Mouse (Mus musculus) left cerebral cortex, postnatal 10 days (tissue): Measurements from ENCODE around the gene Abcd4. TPM values are rescaled to one million over a fixed set of nuclear protein-coding genes. Genes with fewer than 3 reads are reported as not detected.

Experiments
- DNase-seq, 2 experiments: peaks; one replicate each; pipeline ENCODE4 v3.0.0; 2021 to 2022; ENCODE audit warnings: low spot score in 2 of 2, mixed read lengths in 1 of 2; ENCODE audit errors: extremely low spot score in 1 of 2
- intact Hi-C: fragments of 180-260 bp; cut with DNase I; formaldehyde crosslinking; loops from one replicate; pipeline ENCODE4 v1.15.1; 2025
- total RNA-seq, 2 experiments: library from RNA; stranded (reverse); gene quantifications; 2 replicates each; pipeline ENCODE4 v1.2.3; 2021

The Abcd4 gene
- total RNA-seq = 10 to 100 TPM; 10.6 to 10.8 TPM

DNA sequence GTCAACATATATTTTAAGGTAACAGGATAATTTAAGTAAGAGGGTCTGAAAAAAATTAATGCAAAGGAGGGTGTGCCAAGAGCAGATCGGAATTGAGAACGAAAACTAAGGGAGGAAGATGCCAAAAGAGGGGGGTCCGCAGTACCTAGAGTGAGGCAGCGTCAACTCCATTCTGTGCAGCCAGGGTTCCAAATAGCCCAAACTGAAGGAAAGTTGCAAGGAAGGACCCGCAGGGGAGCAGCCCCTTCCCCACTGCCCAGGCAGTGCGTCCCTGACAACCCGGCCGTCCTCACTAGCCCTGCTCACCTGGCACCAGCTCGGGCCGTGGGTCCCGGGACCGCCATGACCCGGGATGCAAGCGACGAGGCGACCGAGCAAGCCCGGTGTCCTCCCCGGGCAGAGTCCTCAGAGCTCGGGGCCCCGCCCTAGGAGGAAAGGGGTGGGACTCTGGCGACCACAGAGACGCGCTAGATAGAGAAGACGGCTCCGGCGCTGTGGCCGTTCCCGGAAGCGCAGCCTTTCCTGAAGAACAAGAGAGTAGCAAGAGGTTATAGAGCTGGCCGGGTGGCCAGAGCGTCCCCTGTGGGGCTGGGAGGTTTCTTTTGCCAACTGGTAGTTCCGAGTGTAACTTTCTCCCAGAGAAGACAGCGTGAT is at the start of gene Abcd4:
Gene Abcd4 (minus strand): TSS at position 437 of the 654 bp plus-strand sequence.
- DNase-seq = peak; percentile 90 to 96
- intact Hi-C loops = no loop called here

DNA sequence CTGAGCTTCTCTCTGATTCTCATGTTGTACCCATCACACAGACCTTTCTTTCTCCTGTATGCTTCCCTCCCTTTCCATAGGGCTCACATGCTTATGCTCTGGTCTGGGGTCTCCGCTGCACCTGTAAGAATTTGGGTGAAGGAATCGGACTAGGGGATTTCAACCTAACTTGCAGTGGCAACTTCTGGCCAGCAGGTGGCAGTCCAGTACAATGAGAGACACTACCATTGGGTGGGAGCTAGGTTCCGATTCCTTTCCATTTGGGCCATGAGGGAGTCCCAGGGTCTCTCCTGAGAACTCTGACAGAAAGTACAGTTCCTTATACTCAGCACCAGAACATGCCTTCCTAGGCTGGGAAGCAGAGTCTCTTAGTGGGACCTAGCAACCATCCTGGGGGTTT is 36.7 kb upstream of the Abcd4 start:
- intact Hi-C loops = loop anchor here (1.0 kb wide), 1 partner anchor 101 kb away; no protein-coding TSS in a partner anchor
- DNase-seq = peak; percentile 48 to 53

DNA sequence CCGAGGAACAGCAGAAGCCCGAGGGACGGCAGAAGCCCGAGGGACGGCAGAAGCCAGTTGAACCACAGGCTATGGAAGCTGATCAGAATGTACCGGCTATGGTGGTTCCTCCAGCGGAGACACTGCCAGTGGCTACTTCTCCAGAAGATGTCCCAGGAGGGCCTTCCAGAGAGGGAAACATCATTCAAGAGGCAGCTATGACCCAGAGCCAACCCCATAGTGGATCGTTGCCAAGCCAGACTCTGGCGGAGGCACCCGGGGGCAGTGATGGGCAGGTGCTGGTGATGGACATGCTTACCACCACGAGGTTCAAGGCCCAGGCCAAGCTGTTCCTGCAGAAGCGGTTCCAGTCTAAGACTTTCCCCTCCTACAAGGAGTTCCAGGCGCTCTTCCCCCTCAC is 33.0 kb upstream of the Abcd4 start:
- no peak for DNase-seq
- intact Hi-C loops = no loop called here

DNA sequence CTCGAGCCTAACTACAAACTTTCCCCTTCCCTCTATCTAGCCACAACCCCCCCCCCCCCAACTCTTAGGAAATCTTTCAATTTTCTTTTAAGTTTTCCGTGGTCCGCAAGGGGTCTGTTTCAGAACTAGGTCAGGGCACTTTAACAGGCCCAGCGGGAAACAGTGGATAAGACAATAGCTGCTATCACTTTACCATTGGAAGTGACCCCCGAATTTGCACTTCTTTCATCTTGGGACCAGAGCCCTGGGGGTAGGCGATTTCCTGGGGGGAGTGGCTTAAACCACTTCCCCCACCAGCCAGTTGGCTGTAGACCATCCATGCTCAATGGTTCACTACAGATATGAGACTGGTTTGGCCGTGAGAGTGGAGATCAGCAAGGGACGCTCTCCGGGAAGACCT is 23.4 kb upstream of the Abcd4 start, which contains the start of gene Vrtn:
Gene Vrtn (plus strand): TSS at position 366 of the 400 bp plus-strand sequence.
- intact Hi-C loops = no loop called here
- DNase-seq = no peak

DNA sequence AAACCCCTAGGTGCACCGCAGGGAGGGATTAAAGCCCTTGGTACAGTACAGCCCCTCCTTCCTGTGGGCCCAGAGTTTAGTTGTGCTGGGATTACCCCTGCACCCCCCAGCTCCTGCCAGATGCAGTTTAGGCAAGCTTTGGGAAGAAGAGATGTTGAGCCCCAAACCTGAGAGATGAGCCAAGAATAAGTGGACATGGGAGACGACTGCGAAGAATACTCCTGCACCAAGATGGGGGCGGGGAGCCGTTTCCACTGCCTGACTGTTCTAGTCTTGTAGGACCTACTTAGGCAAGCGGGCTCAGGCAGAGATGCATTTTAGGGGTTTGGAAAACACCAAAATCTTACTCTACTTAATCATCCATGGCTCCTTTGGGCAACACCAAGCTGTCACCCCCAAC is 23.0 kb upstream of the Abcd4 start:
- no peak for DNase-seq
- intact Hi-C loops = no loop called here

DNA sequence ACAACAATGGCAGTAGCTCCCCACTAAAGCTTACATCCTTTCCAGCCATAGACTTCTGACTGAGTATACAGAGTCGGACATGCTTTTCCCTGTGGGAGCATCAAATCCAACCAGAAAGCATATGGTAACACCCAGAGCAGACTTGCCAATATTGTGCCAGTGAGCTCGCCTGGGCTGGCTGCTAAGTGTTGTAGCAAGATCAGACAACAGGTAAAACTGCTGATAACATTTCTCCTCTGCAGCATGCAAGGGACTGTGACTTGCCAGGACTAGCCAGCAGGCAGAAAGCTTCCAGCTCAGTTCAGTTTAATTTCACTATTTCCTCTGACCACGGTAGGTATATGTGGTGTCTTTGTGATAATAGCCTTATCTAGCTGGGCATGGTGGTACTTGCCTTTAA is 14.7 kb upstream of the Abcd4 start:
- intact Hi-C loops = no loop called here

DNA sequence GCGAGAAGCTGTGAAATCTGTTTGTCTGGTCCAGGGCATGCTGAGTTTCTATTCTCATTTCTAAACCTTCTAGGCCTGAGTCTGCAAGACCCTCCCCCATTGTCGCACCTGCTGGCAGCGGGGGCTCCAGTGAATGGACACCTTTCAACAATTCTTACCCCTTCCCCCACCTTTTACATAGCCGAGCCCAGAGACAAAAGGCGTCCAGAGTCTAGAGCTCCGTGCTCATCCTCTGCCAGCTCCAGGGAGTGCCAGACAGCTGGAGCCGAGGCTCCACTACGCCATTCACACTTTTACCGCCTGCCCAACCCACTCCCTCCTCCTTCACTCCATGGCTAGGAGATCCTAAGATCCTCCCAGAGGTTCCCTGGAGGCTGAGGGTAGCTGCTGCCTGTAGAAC is 7.9 kb upstream of the Abcd4 start:
- DNase-seq = no peak
- intact Hi-C loops = no loop called here

More for the DNA sequence above, 14.7 kb upstream of the Abcd4 start:
- no peak for DNase-seq

DNA sequence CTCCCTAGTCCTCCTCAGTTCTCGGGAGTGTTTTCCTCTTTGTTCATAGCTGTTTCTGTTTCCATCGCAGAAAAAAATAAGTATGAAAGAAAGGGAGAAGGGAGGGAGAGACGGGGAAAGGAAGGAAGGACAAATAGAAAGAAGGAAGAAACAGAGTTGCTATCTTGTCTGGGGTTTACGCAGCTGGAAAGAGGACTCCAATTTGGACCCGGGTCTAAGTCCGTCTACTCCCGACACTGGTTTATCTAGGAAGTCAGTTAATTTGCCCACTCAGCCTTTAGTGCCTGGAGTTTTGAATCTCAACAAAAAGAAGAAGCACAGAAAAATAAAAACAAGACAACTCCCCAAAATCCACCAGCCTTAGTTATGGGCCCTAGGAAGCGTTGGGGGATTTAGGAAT is 7.4 kb upstream of the Abcd4 start:
- intact Hi-C loops = no loop called here
- no peak for DNase-seq

DNA sequence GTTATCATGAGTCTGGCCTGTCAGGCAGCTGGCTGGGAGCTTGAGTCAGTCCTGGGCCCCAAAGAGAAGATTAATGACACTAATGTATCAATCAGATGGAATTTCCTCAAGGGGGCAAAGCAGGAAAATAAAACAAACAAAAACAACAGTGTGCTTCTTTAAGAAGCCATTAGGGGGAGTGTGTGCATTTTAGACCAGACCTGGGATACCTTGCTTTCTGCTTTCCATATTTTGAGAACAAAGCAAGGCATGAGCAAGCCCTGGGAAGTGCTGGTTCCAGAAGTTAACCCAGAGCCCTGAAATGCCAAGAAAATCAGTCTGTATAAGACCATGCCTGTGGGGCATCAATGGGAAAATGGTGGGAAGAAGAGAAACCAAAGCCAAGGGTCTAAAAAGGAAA is 3.8 kb upstream of the Abcd4 start:
- no peak for DNase-seq
- intact Hi-C loops = no loop called here

DNA sequence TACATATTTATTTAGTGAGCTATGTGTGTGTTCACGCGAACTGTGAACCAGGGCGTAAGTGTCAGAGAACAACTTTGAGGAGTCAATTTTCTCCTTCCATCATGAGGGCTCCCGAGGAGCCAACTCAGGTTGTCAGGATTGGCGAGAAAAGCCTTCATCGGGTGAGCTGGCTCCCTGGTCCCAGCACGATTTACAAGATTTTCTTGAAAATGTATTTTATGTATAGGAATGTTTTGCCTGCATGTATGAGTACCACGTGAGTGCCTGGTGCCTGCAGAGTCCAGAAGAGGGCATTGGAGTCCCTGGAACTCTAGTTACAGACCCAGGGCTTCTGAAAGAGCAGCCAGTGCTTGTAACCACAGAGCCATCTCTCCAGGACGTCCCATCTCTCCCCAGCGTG is 450 bp upstream of the Abcd4 start:
- no peak for DNase-seq
- intact Hi-C loops = no loop called here

DNA sequence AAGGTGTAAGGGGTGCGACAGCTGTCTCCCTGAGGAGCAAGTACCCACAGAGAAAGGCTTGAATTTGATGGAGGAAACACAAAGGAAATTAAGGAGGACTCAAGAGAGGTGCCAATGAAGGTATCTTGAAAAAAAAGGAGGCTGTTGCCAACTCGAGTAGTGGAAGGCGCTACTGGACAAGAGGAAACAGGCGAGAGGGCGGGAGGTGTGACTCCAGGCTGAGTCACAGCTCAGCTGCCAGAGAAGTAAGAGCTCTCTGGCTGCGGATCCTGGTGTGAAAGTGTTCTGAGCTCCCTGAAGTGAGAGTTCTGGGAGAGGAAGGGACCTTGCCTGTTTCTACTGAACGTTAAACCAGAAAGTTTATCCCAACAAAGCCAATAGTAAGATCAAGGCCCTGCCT is 2.7 kb downstream of the Abcd4 start:
- intact Hi-C loops = no loop called here
- no peak for DNase-seq

DNA sequence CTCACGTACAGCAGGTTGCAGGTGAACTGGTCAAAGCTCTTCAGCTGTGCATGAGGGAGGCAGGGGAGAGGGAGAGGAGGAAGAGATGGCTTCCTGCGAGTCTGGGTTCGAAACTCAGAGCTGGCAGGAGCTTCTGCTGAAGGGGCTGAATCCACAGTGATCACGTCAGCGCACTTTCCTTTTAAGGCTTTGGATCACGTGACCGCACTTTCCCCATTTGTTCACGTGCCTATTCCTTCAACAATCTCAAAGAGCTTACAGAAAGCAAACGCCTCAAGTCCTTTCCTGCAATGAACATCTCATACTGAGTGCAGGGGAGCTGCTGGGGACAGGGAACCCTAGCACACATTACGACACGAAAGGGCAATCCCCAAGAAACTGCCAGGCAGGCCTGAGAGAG is 3.2 kb downstream of the Abcd4 start:
- intact Hi-C loops = no loop called here
- no peak for DNase-seq

DNA sequence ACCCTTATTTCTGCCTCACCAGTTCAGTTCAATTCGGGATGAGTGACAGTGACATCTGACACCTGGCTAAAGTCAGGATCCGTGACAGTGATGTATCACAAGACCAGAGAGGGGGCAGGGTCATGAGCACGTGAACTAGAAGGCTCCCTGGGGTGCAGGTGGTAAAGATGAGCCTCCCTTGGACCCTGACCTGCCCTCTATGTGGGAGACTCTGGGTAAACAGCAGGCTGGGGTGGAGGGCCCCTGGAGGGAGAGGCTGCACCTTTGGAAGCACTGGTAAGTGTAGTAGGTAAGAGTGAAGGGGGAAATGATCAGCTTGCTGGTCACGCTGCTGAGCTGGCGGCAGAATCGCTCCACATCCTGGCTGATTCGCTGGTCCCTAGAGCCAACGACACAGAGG is 4.7 kb downstream of the Abcd4 start:
- DNase-seq = no peak
- intact Hi-C loops = no loop called here

DNA sequence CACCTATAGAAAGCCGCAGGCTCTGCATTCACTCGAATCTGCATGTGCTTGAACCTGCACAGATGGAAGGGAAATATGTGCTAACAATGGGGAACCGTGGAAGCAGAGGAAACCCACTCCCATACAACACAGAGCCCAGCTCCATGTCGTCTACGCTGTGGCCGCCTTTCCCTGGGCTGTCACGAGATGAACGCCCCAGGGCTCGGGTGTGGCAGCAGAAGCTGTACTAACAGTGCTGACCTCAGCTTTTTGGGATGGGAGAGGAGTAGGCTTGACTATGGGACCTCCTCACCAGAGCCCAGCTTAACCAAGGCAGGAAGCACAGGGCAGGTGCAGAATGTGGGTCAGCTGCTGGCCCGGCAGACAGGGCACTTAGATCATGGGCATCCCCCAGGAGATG is 5.5 kb downstream of the Abcd4 start:
- DNase-seq = no peak
- intact Hi-C loops = no loop called here

DNA sequence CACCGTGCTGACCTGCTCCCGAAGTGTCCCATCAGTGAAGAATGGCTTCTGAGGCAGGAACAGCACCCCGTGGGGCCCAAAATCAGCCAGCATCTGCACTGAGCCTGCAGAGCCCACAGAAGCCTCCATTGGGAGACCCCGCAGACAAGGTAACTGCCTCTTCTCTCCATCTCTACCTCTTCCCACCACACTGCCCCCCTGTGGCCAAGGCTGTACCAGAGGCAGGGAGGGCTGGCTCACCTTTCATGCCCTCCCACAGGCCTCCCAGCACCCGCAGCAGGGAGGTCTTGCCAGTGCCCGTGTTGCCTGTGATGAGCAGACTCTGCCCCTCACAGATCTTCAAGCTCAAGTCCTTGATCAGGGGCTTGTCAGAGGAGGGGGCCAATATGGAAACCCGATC is 11.4 kb downstream of the Abcd4 start:
- peak in 1 of 2 experiments; percentile 45 for DNase-seq
- intact Hi-C loops = no loop called here

DNA sequence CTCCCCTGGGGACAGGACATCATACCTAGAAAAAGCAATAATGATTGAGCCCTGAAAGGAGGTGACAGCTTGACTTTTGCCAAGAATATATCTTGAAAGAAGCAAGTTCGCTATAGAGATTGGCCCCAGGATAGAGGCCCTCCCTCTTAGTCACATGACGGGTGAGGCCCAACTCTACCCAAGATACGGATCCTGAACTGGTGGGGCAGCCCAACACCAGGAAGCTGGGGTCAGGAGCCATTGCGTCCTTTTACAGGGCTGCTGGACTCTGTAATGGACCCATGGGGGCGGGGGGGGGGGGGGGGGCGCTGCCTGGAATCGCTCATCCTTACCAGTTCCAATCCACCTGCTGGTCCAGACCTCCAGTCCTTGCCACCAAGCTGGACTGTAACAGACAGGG is 13.2 kb downstream of the Abcd4 start:
- DNase-seq = no peak
- intact Hi-C loops = no loop called here

DNA sequence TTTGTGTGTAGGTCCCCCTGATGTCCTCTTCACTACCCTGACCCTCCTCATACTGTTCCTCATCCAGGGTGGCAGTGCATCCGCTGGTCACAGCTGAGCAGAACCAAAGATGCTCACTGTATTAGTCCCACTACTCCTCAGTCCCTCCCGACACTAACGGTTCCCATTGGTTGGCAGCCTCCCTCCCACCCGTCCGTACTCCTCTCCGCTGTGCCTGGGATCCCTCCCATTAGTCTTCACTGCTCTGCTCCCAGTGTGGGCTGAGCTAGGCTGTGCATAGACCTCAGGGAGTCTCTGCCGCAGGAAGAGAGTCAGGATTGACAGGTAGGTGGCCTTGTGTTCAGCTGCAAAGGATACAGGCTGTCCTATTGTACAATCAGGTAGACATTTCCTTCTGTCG is 18.9 kb downstream of the Abcd4 start:
- intact Hi-C loops = no loop called here
- DNase-seq = no peak

DNA sequence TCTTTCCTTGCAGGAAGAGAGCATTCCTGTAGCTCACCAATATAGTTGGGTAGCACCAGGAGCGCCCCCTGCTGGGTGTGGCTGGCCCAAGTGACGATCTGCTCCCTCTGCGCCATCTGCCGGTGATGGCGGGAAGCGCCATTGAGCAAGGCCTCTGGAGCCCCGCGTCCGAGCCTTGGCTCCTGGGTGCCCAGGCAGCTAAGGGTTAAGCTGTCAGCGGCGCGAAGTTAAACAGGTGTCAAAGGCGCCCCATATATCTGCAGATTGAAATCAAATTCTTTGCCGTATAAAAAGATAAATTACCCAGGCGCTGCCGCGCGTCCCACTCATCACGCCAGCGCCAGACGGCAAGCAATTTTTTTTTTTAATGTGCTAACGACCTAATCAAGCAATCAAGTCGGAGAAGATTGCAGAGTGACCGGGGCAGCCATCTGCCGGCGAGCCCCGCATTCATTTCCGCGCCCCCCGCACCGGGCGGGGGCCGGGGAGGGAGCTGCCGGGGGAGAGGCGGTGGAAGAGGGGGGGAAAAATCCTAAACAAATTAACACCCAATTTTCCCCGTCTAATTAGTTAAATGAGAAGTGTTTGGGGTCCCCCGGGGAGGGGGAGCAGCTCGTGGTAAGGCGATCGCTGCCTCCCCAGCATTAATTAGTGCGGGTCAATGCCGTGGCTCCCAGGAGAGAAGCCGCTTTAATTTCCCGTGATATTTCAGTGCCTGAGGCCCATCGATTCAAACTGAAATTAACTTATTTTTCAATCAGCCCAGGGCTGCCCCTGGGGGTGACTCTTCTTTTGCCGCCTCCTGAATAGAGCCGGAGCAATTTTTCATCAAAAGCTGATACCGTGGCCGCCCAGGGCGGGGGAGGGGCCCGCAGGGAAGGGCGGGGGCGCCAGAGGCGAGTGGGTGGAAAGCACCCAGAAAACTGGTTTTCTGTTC is 27.1 kb downstream of the Abcd4 start:
- peak; percentile 89 to 93 for DNase-seq
- intact Hi-C loops = loop anchor here (5.0 kb wide), 1 partner anchor 118 kb away; no protein-coding TSS in a partner anchor

DNA sequence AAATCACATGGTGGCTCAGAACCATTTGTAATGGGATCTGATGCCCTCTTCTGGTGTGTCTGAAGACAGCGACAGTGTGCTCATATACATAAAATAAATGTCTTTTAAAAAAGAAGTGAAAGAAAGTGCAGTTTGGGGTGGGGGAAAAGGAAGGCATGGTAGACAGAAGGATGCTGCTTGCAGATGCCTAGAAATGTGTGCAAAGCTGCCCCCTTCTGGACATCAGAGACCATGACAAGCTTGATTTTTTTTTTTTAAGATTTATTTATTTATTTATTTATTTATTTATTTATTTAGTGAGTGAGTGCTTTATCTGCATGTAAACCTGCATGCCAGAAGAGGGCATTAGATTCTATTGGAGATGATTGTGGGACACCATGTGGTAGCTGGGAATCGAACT is 35.9 kb downstream of the Abcd4 start:
- DNase-seq = no peak
- intact Hi-C loops = no loop called here

DNA sequence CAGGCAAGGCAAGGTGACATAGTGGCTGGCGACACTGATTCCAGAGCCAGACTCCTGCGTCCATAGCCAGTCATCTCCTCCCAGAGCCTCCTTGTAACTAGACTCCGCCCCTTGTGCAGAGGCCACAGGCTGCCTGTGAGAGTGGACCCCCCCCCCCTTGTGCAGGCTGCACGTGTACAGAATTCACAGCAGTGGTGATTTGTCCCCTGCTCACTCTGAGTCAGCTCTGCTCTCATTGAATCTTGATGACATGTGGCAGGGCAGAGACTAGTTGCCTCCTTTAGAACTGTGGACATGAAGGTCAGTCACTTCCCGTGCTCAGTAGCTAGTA is 38.8 kb downstream of the Abcd4 start:
- intact Hi-C loops = no loop called here
- no peak for DNase-seq
